Mouse (Mus musculus): ENCODE data around the gene Insl3. TPM values are rescaled to one million over a fixed set of nuclear protein-coding genes. Genes with fewer than 3 reads are reported as not detected.

The Insl3 gene
- polyA plus RNA-seq, 1 experiment, result 6,097 TPM

DNA sequence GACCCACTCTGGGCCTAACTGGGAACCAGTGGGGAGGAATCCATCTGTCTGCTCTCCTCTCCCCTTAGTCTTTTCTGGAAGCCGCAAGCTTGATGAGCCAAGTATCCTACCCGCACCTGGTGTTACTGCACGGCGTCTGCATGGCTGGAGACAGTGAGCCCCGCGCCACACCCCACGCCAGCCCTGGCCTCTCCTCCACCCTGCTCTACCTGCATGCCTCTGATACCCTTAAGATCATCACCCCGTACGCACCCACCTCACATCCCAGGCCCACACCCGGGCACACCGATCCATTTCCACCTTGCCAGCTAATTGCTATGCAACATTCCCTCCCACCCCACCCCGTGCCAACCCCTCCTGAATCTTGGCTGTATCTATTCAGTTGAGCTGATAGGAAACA lies 6.2 kb upstream of the Insl3 start:
- Histone ChIP-seq H3K27ac (ENCODE audit: control insufficient read depth, insufficient read depth, low read depth, low read length) (no peak overlapping the region), H3K4me3 (ENCODE audit: control insufficient read depth, low read depth, low read length) (no peak overlapping the region), H3K36me3 (ENCODE audit: control insufficient read depth, insufficient read depth, low read length) (no peaks in the 10 kb centered on the region), H3K4me1 (ENCODE audit: control insufficient read depth, insufficient read depth, low read length) (peaks cover 35% of the 10 kb centered on the region), H3K27me3 (ENCODE audit: control insufficient read depth, insufficient read depth, low read length) (no peaks in the 10 kb centered on the region; the same call in 1 of the 2 replicates)
- no peak for TF ChIP-seq CTCF (IDR thresholded peaks at IDR 0.05; ENCODE audit: control insufficient read depth, insufficient read depth, insufficient replicate concordance, low read depth, low read length)

DNA sequence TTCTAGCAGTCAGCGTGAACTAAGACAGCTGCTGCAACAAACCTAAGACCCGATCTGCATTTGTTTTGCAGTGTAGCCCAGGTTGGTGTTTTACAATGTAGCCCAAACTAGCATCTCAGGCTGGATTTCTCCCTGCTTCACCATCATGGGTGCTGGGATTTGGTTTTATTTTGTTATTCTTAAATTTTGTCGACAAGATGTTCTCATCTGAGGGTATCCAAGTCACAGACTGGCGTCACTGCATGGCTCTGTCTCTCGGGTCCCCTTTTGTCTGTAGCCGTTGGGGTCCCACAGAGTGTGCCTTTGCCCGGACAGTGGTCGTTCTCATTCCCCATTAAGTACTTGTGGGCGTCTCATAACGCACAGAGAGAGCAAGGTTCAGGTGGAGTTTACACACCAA lies 4.3 kb upstream of the Insl3 start:
- Histone ChIP-seq H3K36me3 (ENCODE audit: control insufficient read depth, insufficient read depth, low read length) (no peaks in the 10 kb centered on the region), H3K27me3 (ENCODE audit: control insufficient read depth, insufficient read depth, low read length) (no peaks in the 10 kb centered on the region; the same call in 1 of the 2 replicates), H3K27ac (ENCODE audit: control insufficient read depth, insufficient read depth, low read depth, low read length) (no peak overlapping the region), H3K4me3 (ENCODE audit: control insufficient read depth, low read depth, low read length) (no peak overlapping the region), H3K4me1 (ENCODE audit: control insufficient read depth, insufficient read depth, low read length) (peaks cover 33% of the 10 kb centered on the region)
- TF ChIP-seq CTCF (IDR thresholded peaks at IDR 0.05; ENCODE audit: control insufficient read depth, insufficient read depth, insufficient replicate concordance, low read depth, low read length) (no peak), POLR2A (IDR thresholded peaks at IDR 0.05; ENCODE audit: control insufficient read depth, low read depth, low read length) (no peak)

DNA sequence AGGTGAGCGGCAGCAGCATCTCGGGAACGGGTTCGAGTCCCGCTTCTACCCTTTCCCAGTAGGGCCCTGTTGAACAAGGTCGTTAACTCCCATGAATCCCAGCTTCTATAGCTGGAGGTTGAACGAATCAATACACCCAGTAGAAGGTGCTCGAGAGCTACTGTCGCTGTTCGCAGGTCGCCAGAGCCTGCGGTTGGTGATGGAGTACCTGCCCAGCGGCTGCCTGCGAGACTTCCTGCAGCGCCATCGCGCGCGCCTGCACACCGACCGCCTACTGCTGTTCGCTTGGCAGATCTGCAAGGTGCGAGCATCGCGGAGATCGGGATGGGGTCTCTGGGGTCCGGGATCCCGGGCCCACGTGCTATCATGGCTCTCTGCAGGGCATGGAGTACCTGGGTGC lies 3.4 kb upstream of the Insl3 start:
- TF ChIP-seq POLR2A (IDR thresholded peaks at IDR 0.05; ENCODE audit: control insufficient read depth, low read depth, low read length) (no peak), CTCF (IDR thresholded peaks at IDR 0.05; ENCODE audit: control insufficient read depth, insufficient read depth, insufficient replicate concordance, low read depth, low read length) (no peak)
- Histone ChIP-seq H3K4me3 (ENCODE audit: control insufficient read depth, low read depth, low read length) (peak overlapping the region; percentile 12), H3K27ac (ENCODE audit: control insufficient read depth, insufficient read depth, low read depth, low read length) (no peak overlapping the region), H3K36me3 (ENCODE audit: control insufficient read depth, insufficient read depth, low read length) (no peaks in the 10 kb centered on the region), H3K4me1 (ENCODE audit: control insufficient read depth, insufficient read depth, low read length) (peaks cover 31% of the 10 kb centered on the region), H3K27me3 (ENCODE audit: control insufficient read depth, insufficient read depth, low read length) (no peaks in the 10 kb centered on the region)

DNA sequence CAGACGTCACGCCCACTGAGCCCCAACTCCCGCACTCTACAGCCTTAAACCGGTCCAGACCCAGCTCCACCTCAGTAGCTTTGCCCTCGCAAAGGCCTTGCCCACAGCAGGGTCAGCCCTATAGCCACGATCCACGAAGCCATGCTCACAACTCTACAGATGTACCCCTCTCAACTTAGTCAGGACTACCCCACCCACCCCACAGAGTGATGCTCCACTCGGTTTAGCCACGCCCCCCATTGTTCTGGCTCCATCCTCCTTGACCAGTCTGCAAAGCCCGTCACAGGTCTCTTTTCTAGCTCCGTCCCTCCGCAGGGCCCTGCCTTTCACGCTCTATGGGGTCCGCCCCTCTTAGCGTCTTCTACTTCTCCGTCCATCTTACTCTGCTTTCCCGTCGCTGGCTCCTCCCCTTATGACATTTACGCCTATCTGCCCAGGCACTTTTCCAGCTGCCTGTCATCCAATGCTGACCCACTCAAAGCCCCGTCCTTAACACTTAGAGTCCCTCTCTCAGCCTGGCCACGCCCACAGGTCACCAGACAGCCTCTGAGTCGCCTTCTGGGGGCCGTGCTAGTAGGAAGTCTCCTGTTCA lies 2.8 kb upstream of the Insl3 start:
- peaks cover 29% of the 10 kb centered on the region for H3K4me1 ChIP-seq (ENCODE audit: control insufficient read depth, insufficient read depth, low read length)
- H3K27ac ChIP-seq (ENCODE audit: control insufficient read depth, insufficient read depth, low read depth, low read length), result no peak overlapping the region
- peak overlapping the region; percentile 12 for H3K4me3 ChIP-seq (ENCODE audit: control insufficient read depth, low read depth, low read length)
- no peaks in the 10 kb centered on the region for H3K27me3 ChIP-seq (ENCODE audit: control insufficient read depth, insufficient read depth, low read length)
- TF ChIP-seq POLR2A (IDR thresholded peaks at IDR 0.05; ENCODE audit: control insufficient read depth, low read depth, low read length), result no peak
- TF ChIP-seq CTCF (IDR thresholded peaks at IDR 0.05; ENCODE audit: control insufficient read depth, insufficient read depth, insufficient replicate concordance, low read depth, low read length), result no peak
- no peaks in the 10 kb centered on the region for H3K36me3 ChIP-seq (ENCODE audit: control insufficient read depth, insufficient read depth, low read length)

DNA sequence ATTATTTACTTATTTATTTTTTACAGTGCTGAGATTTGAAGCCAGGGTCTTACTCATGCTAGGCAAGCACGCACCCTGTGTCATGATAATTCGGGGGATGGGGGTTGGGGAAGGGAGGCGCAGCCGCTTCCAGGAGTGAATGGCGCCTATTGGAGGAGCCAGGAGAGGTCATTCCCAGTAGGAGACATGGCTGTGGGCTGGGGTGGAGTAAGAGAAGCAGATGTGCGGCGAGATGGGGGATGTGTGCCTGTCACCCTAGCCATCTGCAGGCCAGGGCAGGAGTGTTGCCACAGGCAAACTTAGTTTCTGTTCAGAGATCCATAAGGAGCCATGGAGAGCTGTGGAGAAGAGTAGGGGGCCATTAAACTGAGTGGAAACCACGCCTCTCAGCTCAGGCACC lies 1.4 kb upstream of the Insl3 start:
- H3K27me3 ChIP-seq (ENCODE audit: control insufficient read depth, insufficient read depth, low read length), result no peaks in the 10 kb centered on the region
- TF ChIP-seq POLR2A (IDR thresholded peaks at IDR 0.05; ENCODE audit: control insufficient read depth, low read depth, low read length) (no peak), CTCF (IDR thresholded peaks at IDR 0.05; ENCODE audit: control insufficient read depth, insufficient read depth, insufficient replicate concordance, low read depth, low read length) (no peak)
- H3K4me3 ChIP-seq (ENCODE audit: control insufficient read depth, low read depth, low read length), result no peak overlapping the region
- H3K4me1 ChIP-seq (ENCODE audit: control insufficient read depth, insufficient read depth, low read length), result peaks cover 23% of the 10 kb centered on the region
- H3K27ac ChIP-seq (ENCODE audit: control insufficient read depth, insufficient read depth, low read depth, low read length), result no peak overlapping the region
- no peaks in the 10 kb centered on the region for H3K36me3 ChIP-seq (ENCODE audit: control insufficient read depth, insufficient read depth, low read length)

DNA sequence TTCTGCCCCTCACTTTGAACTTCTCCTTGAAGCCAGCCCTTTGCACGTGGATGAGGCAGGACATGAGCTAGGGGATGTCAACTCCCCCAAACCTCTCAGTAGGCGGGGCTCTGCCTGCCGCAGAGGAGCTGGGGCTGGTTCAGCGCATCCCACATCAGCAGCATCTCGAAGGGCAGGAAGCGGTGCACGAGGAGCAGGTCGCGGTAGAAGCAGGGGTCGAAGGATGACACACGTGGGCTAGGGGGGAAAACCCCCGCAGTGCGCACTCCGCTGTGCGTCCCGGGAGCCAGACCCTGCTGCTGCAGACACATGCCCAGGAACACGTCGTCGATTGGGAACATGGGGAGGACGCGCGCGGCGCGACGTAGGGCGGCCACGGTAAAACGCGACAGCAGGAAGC lies 3.5 kb downstream of the Insl3 start:
- H3K27ac ChIP-seq (ENCODE audit: control insufficient read depth, insufficient read depth, low read depth, low read length), result no peak overlapping the region
- H3K36me3 ChIP-seq (ENCODE audit: control insufficient read depth, insufficient read depth, low read length), result no peaks in the 10 kb centered on the region
- H3K4me3 ChIP-seq (ENCODE audit: control insufficient read depth, low read depth, low read length), result no peak overlapping the region
- TF ChIP-seq CTCF (IDR thresholded peaks at IDR 0.05; ENCODE audit: control insufficient read depth, insufficient read depth, insufficient replicate concordance, low read depth, low read length), result no peak
- TF ChIP-seq POLR2A (IDR thresholded peaks at IDR 0.05; ENCODE audit: control insufficient read depth, low read depth, low read length), result no peak
- H3K4me1 ChIP-seq (ENCODE audit: control insufficient read depth, insufficient read depth, low read length), result peaks cover 9% of the 10 kb centered on the region
- no peaks in the 10 kb centered on the region; the same call in 1 of the 2 replicates for H3K27me3 ChIP-seq (ENCODE audit: control insufficient read depth, insufficient read depth, low read length)

DNA sequence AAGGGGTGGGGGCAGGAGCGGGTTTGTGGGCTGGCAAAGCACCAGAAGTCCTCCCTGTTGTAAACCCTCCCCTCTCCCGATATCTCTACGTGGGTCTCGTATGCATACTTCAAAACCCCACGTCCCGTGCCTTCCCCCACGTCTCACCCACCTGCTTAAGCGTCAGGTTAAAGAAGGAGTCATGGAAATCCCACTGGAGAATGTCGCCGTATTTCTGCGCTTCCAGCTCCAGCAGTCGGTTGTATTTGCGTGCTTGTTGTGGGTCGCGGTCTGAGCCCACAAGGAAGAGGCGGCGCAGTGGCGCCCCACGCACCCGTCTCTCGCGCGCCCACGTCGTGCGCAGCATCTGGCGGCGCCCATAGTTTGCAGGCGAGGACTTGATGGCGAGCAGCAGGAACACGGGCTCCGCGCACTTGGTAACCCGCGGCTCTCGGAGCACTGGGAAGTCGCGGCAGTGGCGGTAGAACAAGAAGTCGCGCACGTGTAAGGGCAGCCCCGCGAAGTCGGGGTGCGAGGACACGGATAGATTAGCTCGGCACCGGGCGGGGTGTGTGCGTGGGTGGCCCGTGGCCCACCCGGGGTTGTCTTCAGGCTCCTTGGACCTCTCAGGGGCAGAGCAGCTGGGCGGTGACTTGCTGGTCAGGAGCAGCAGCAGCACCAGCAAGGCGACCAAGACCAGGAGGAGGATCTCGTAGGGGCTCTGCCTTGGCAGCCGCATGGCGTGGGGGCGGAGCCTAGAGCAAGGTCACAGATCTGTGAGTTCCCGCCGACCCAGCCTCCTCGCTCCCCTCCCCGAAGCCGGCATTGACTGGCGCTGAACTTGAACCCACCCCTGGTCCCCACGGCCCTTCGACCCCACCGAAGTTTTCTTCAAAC lies 4.4 kb downstream of the Insl3 start:
- Histone ChIP-seq H3K4me3 (ENCODE audit: control insufficient read depth, low read depth, low read length) (no peak overlapping the region; the same call in 1 of the 2 replicates), H3K36me3 (ENCODE audit: control insufficient read depth, insufficient read depth, low read length) (no peaks in the 10 kb centered on the region), H3K27me3 (ENCODE audit: control insufficient read depth, insufficient read depth, low read length) (no peaks in the 10 kb centered on the region; the same call in 1 of the 2 replicates), H3K4me1 (ENCODE audit: control insufficient read depth, insufficient read depth, low read length) (peaks cover 9% of the 10 kb centered on the region), H3K27ac (ENCODE audit: control insufficient read depth, insufficient read depth, low read depth, low read length) (no peak overlapping the region)
- TF ChIP-seq POLR2A (IDR thresholded peaks at IDR 0.05; ENCODE audit: control insufficient read depth, low read depth, low read length) (no peak), CTCF (IDR thresholded peaks at IDR 0.05; ENCODE audit: control insufficient read depth, insufficient read depth, insufficient replicate concordance, low read depth, low read length) (no peak)

Measured in testis, adult 2 months (tissue).